Mouse (Mus musculus) C2C12 (cell line): ENCODE measurements at regions not wholly inside any gene's neighbourhood (a gene's known extent, or its start where the extent isn't known, plus 50 kb on each side); places are given as distances from the start of the nearest gene placed in this dataset.

Source experiments
- H3K27me3 ChIP-seq: one replicate; pipeline ENCODE4 v1.6.1; 2011; ENCODE audit not compliant: control insufficient read depth, insufficient read depth, insufficient read length
- H3K36me3 ChIP-seq: one replicate; pipeline ENCODE4 v1.6.1; 2011; ENCODE audit not compliant: control insufficient read depth, insufficient read depth
- H3K4me3 ChIP-seq: one replicate; pipeline ENCODE4 v1.5.1; 2011; ENCODE audit warnings: mild to moderate bottlenecking, control low read depth; ENCODE audit not compliant: poor library complexity, insufficient read depth, severe bottlenecking
- H3K79me2 ChIP-seq: one replicate; pipeline ENCODE4 v1.6.1; 2011; ENCODE audit not compliant: control insufficient read depth, insufficient read depth
- H3K79me3 ChIP-seq: one replicate; pipeline ENCODE4 v1.6.1; 2011; ENCODE audit warnings: low read depth, control low read depth
- H3ac ChIP-seq: one replicate; pipeline ENCODE3; 2011; ENCODE audit warnings: low read depth; ENCODE audit not compliant: control insufficient read depth, insufficient read length
- CEBPB ChIP-seq: IDR thresholded peaks from one replicate; pipeline ENCODE4 v1.6.1; 2011; ENCODE audit warnings: low read depth, mild to moderate bottlenecking, control low read depth, moderate library complexity
- CTCF ChIP-seq: IDR thresholded peaks from one replicate; pipeline ENCODE4 v1.5.1; 2011; ENCODE audit not compliant: control insufficient read depth, insufficient read depth, insufficient read length
- FOSL1 ChIP-seq: IDR thresholded peaks from one replicate; pipeline ENCODE4 v1.8.0; 2011; ENCODE audit warnings: mild to moderate bottlenecking, low read length; ENCODE audit not compliant: poor library complexity, insufficient read depth, severe bottlenecking
- MAX ChIP-seq: IDR thresholded peaks from one replicate; pipeline ENCODE4 v1.6.1; 2011; ENCODE audit warnings: mild to moderate bottlenecking, control low read depth
- MYOD1 ChIP-seq: IDR thresholded peaks from one replicate; pipeline ENCODE4 v1.6.1; 2011; ENCODE audit warnings: low read depth; ENCODE audit not compliant: control insufficient read depth, insufficient read length
- MYOG ChIP-seq: IDR thresholded peaks from one replicate; pipeline ENCODE4 v1.6.1; 2011; ENCODE audit not compliant: control insufficient read depth, insufficient read length; ENCODE audit errors: extremely low read depth
- USF1 ChIP-seq: IDR thresholded peaks from one replicate; pipeline ENCODE4 v1.6.1; 2011; ENCODE audit warnings: low read depth, mild to moderate bottlenecking, control low read depth, moderate library complexity

DNA sequence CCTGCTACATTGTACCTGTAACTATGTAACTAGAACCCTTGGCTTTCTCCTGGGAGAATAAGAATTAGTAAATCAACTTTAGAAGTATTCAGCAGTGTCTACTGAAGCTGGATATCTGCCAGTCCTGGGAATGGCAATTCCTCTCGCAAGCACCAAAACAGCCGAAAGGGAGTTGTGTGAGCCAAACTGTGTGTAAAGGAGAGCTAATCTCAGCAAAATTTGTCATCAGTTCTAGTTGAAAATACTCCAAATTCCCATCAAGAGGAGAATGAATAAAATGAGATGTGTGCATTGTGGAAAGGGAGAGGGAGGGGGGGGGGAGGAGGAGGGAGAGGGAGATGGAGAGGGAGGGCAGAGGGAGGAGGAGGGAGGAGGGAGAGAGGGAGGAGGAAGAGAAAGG lies 447.8 kb downstream of the Pdcd6ip start:
- no peak for TF ChIP-seq FOSL1
- no peak for TF ChIP-seq CEBPB
- TF ChIP-seq MAX, result no peak
- TF ChIP-seq MYOD1, result no peak
- TF ChIP-seq MYOG, result no peak
- no peak for TF ChIP-seq CTCF
- TF ChIP-seq USF1, result no peak
- no peaks in the 10 kb centered on the region for H3K79me2 ChIP-seq
- no peaks in the 10 kb centered on the region for H3K36me3 ChIP-seq
- no peaks in the 10 kb centered on the region for H3K79me3 ChIP-seq
- no peak overlapping the region for H3ac ChIP-seq
- no peaks in the 10 kb centered on the region for H3K27me3 ChIP-seq
- no peak overlapping the region for H3K4me3 ChIP-seq

DNA sequence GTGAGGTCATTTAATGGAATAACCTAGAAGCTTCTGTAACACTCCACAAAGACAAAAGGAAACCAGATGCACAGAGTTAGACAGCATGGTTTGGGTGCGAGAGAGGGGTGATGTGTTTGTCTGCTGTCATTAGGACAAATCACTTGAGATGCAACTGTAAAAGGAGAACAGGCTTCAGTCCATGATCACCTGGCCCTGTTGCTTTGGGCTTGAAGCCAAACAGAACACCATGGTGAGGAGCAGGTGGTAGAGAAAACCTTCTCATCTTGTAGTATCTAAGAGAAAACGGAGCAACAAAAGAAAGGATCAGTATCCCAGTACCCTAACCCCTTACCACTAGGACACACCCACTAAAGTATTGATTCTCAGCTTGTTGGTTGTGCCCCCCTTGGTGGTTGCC lies 449.5 kb downstream of the Pdcd6ip start:
- Histone ChIP-seq H3ac (no peak overlapping the region), H3K4me3 (no peak overlapping the region), H3K36me3 (no peaks in the 10 kb centered on the region), H3K79me3 (no peaks in the 10 kb centered on the region), H3K79me2 (no peaks in the 10 kb centered on the region), H3K27me3 (no peaks in the 10 kb centered on the region)
- TF ChIP-seq MAX (no peak), CTCF (no peak), FOSL1 (no peak), USF1 (no peak), MYOG (no peak), CEBPB (no peak), MYOD1 (no peak)

DNA sequence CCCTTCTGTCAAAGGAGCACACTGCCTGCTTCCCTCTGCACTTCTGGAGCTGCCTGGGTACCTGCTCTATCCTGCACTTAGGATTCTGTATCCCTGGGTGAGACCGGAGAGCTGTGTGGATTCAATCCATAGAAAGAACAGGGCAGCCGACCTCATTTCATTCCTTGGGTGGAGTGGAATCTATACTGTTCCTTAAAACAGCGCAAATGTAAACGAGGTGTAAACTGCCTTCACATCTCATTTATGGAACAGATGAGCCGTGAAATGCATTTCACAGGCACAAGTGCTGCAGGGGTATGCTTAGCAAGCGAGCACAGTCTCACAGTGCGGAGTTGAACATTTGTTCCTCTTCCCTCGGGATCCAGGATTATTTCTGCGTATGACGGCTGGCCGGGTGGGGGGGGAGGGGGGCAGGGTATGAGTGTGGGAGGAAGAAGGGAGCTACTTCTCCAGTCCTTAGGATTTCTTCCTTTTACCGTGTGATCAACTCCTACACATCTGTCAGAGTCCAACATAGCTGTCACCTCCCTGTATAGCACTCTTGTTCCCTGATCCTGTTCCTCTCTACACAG lies 459.3 kb downstream of the Pdcd6ip start:
- Histone ChIP-seq H3K27me3 (no peaks in the 10 kb centered on the region), H3K4me3 (no peak overlapping the region)
- TF ChIP-seq MYOD1 (no peak), FOSL1 (no peak), CTCF (no peak), MAX (no peak), USF1 (no peak), CEBPB (no peak), MYOG (no peak)

DNA sequence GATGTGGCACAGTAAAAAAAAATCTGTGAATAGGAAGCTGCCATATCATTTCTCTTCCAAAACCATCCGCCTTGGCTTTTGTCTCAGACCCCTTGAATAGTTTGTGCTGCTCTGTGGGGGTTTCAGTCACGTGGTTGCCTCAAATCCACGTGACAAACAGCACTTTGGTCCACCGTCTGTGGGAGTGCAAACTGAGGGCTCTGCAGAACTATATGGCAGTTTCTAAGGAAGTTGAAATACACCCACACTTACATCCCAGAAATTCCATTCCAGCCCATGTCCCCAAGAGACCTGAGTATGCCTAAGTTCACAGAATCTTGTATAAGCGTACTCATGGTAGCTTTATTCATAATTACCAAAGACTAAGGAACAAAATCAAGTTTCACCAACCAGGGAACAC lies 460.1 kb downstream of the Pdcd6ip start:
- no peak for TF ChIP-seq MYOD1
- TF ChIP-seq CTCF, result no peak
- TF ChIP-seq FOSL1, result no peak
- TF ChIP-seq MAX, result no peak
- TF ChIP-seq CEBPB, result no peak
- no peak for TF ChIP-seq USF1
- TF ChIP-seq MYOG, result no peak
- Histone ChIP-seq H3ac (no peak overlapping the region), H3K4me3 (no peak overlapping the region), H3K27me3 (no peaks in the 10 kb centered on the region), H3K79me3 (no peaks in the 10 kb centered on the region), H3K36me3 (no peaks in the 10 kb centered on the region), H3K79me2 (no peaks in the 10 kb centered on the region)

More for the DNA sequence above, 459.3 kb downstream of the Pdcd6ip start:
- H3K79me3 ChIP-seq, result no peaks in the 10 kb centered on the region
- H3ac ChIP-seq, result no peak overlapping the region
- H3K36me3 ChIP-seq, result no peaks in the 10 kb centered on the region
- H3K79me2 ChIP-seq, result no peaks in the 10 kb centered on the region

DNA sequence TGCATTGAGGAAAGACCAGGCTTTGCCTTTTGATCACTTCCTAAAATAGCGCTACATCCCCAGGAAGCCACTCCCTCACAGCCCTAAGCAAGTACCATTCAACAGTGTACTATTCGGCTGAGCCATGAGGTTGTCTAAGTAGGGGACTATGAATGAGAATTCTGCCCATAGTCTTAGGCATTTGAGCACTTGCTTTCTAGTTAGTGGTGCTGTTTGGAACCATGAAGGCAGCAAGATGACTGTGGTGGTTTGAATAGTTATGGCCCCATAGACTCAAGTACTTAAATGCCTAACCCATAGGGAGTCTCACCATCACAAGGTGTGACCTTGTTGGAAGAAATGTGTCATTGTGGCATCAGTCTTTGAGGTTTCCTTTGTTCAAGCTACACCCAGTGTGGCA lies 464.2 kb downstream of the Pdcd6ip start:
- Histone ChIP-seq H3K79me2 (no peaks in the 10 kb centered on the region), H3K36me3 (no peaks in the 10 kb centered on the region), H3K79me3 (no peaks in the 10 kb centered on the region), H3K4me3 (no peak overlapping the region), H3K27me3 (no peaks in the 10 kb centered on the region), H3ac (no peak overlapping the region)
- TF ChIP-seq MYOG (no peak), CTCF (no peak), CEBPB (no peak), MAX (no peak), USF1 (no peak), MYOD1 (no peak)

DNA sequence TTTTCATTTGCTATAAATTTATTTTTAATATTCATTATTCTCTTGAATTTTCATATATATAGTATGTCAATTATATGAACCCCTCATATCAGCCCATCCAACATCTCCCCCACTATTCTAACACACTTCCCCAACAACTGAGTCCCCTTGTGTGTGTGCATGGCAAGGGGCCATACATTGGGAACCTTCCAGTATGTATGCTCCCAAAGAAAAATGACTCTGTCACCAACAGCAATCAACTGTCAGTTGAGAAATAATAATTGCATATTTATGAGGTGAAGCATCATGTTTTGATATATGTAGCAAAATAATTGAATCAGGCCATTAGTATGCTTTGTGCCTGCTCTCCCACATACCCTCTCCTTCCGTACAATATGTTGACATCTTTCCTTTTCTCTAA lies 474.7 kb downstream of the Pdcd6ip start:
- H3K4me3 ChIP-seq, result no peak overlapping the region
- H3K36me3 ChIP-seq, result no peaks in the 10 kb centered on the region
- TF ChIP-seq MYOD1 (no peak), USF1 (no peak), MYOG (no peak), CTCF (no peak), CEBPB (no peak), MAX (no peak), FOSL1 (no peak)
- no peaks in the 10 kb centered on the region for H3K27me3 ChIP-seq
- no peaks in the 10 kb centered on the region for H3K79me2 ChIP-seq
- H3K79me3 ChIP-seq, result no peaks in the 10 kb centered on the region
- no peak overlapping the region for H3ac ChIP-seq
